28 mouse cellular contexts compared by ENCODE assay signal in genomic region chr11:90136307-90136706, GRCm38 (mm10).
"Had no signal": no experiment of that assay in that cellular context is flagged by ENCODE, and none has a peak within 500 bp of the region (broad histone marks: within the 10 kb centered on the region; RNA-seq: fewer than 3 reads in every experiment).

No protein-coding gene starts in this region.

- ATAC-seq: forebrain, embryonic 13.5 days; forebrain, embryonic 14.5 days; forebrain, embryonic 15.5 days; forebrain, embryonic 16.5 days; forebrain, postnatal 0 days had no signal

- H3K36me3 ChIP-seq: embryonic facial prominence, embryonic 10.5 days; embryonic facial prominence, embryonic 12.5 days; embryonic facial prominence, embryonic 13.5 days; embryonic facial prominence, embryonic 15.5 days; forebrain, embryonic 10.5 days; forebrain, embryonic 12.5 days; forebrain, embryonic 15.5 days had no signal

- H3K4me3 ChIP-seq: embryonic facial prominence, embryonic 10.5 days; embryonic facial prominence, embryonic 12.5 days; embryonic facial prominence, embryonic 13.5 days; embryonic facial prominence, embryonic 15.5 days; erythroblast, embryonic 14.5 days; forebrain, embryonic 10.5 days; forebrain, embryonic 12.5 days; forebrain, embryonic 13.5 days; forebrain, embryonic 15.5 days; gastrocnemius, adult 2 months; heart, adult 2 months had no signal

- H3K27me3 ChIP-seq: embryonic facial prominence, embryonic 12.5 days; embryonic facial prominence, embryonic 13.5 days; embryonic facial prominence, embryonic 15.5 days; forebrain, embryonic 12.5 days; forebrain, embryonic 13.5 days; forebrain, embryonic 15.5 days had no signal

- H3K4me2 ChIP-seq: embryonic facial prominence, embryonic 12.5 days; embryonic facial prominence, embryonic 13.5 days; embryonic facial prominence, embryonic 15.5 days; forebrain, embryonic 12.5 days; forebrain, embryonic 13.5 days; forebrain, embryonic 15.5 days had no signal

- H3K4me1 ChIP-seq: embryonic facial prominence, embryonic 12.5 days; embryonic facial prominence, embryonic 13.5 days; embryonic facial prominence, embryonic 15.5 days; forebrain, embryonic 12.5 days; forebrain, embryonic 13.5 days; forebrain, embryonic 15.5 days had no signal

- DNase-seq: cerebellum, adult 2 months; cerebellum, adult 8-10 months; cerebellum, adult 9-10 months; cerebellum, adult 9-11 months; cerebellum, postnatal 10 days; cerebellum, postnatal 14 days; cerebellum, postnatal 25 days; cerebellum, postnatal 36 days; embryo, embryonic 11 days; forebrain, postnatal 0 days; gastrocnemius, adult 2 months; gastrocnemius, postnatal 10 days; gastrocnemius, postnatal 14 days; gastrocnemius, postnatal 25 days; gastrocnemius, postnatal 36 days; heart, adult 18-20 months; heart, adult 2 months had no signal

- H3K27ac ChIP-seq: embryonic facial prominence, embryonic 10.5 days; embryonic facial prominence, embryonic 12.5 days; embryonic facial prominence, embryonic 13.5 days; embryonic facial prominence, embryonic 15.5 days; forebrain, embryonic 10.5 days; forebrain, embryonic 12.5 days; forebrain, embryonic 13.5 days; forebrain, embryonic 15.5 days; gastrocnemius, adult 2 months; heart, adult 2 months had no signal

- H3K9ac ChIP-seq: embryonic facial prominence, embryonic 12.5 days; embryonic facial prominence, embryonic 13.5 days; embryonic facial prominence, embryonic 15.5 days; forebrain, embryonic 12.5 days; forebrain, embryonic 13.5 days; forebrain, embryonic 15.5 days; forebrain, postnatal 0 days had no signal

- H3K9me3 ChIP-seq: embryonic facial prominence, embryonic 10.5 days; embryonic facial prominence, embryonic 12.5 days; embryonic facial prominence, embryonic 13.5 days; embryonic facial prominence, embryonic 15.5 days; forebrain, embryonic 10.5 days; forebrain, embryonic 12.5 days; forebrain, embryonic 13.5 days; forebrain, embryonic 15.5 days had no signal
